Mouse (Mus musculus) heart, embryonic 14.5 days (tissue): ENCODE measurements at regions not wholly inside any gene's neighbourhood (a gene's known extent, or its start where the extent isn't known, plus 50 kb on each side); places are given as distances from the start of the nearest gene placed in this dataset.

Experiments
- ATAC-seq: fragments of 200-750 bp; cut with Nextera tagmentation; 2 replicates; pipeline ENCODE4 v1.8.0; 2017; ENCODE audit warnings: low read depth, moderate TSS enrichment; ENCODE audit not compliant: insufficient number of reproducible peaks, insufficient read depth, low FRiP score
- H3K27ac ChIP-seq, 2 experiments: fragments of 200-500 bp in 1 of 2; fragments of 300-500 bp in 1 of 2; sonication (generic) in 1 of 2; replicated peaks in 1 of 2; 2 replicates each; pipeline ENCODE4 v1.5.1; 2012 to 2014; ENCODE audit warnings: low read depth in 2 of 2, low read length in 2 of 2, control low read depth in 1 of 2, mild to moderate bottlenecking in 1 of 2, mixed read lengths in 1 of 2; ENCODE audit not compliant: control insufficient read depth in 1 of 2, insufficient read depth in 1 of 2
- H3K27me3 ChIP-seq: fragments of 300-500 bp; sonication (generic); 2 replicates; pipeline ENCODE4 v1.6.1; 2014; ENCODE audit warnings: mild to moderate bottlenecking, low read length, control low read depth; ENCODE audit not compliant: control insufficient read depth, insufficient read depth
- H3K36me3 ChIP-seq: fragments of 300-500 bp; sonication (generic); 2 replicates; pipeline ENCODE4 v1.6.1; 2014; ENCODE audit warnings: mild to moderate bottlenecking, control low read depth, low read length, mixed read lengths; ENCODE audit not compliant: control insufficient read depth, insufficient read depth
- H3K4me1 ChIP-seq, 2 experiments: fragments of 200-500 bp in 1 of 2; fragments of 300-500 bp in 1 of 2; sonication (generic) in 1 of 2; 2 replicates each; pipeline ENCODE4 v1.6.1; 2012 to 2014; ENCODE audit warnings: low read length in 2 of 2, control low read depth in 1 of 2, mixed read lengths in 1 of 2; ENCODE audit not compliant: control insufficient read depth in 2 of 2, insufficient read depth in 2 of 2
- H3K4me2 ChIP-seq: fragments of 300-500 bp; sonication (generic); 2 replicates; pipeline ENCODE4 v1.6.1; 2014; ENCODE audit warnings: mild to moderate bottlenecking, low read length
- H3K4me3 ChIP-seq, 2 experiments: fragments of 200-500 bp in 1 of 2; fragments of 300-500 bp in 1 of 2; sonication (generic) in 1 of 2; 2 replicates each; pipeline ENCODE4 v1.5.1; 2012 to 2014; ENCODE audit warnings: low read length in 2 of 2, mild to moderate bottlenecking in 2 of 2, control low read depth in 1 of 2, low read depth in 1 of 2, moderate library complexity in 1 of 2; ENCODE audit not compliant: control insufficient read depth in 1 of 2, insufficient read depth in 1 of 2
- H3K9ac ChIP-seq: fragments of 300-500 bp; sonication (generic); 2 replicates; pipeline ENCODE4 v1.6.1; 2014; ENCODE audit warnings: mild to moderate bottlenecking, low read length
- H3K9me3 ChIP-seq: fragments of 300-500 bp; sonication (generic); 2 replicates; pipeline ENCODE4 v1.6.1; 2016; ENCODE audit warnings: low read length, control low read depth; ENCODE audit not compliant: control insufficient read depth
- WGBS: fragments of 180-500 bp; shearing (Covaris S2); extraction: QIAGEN DNeasy Blood & Tissue Kit; methylation state at CpG from one replicate; pipeline ENCODE4 v1.1.7; 2014; 5-methylcytosine and 5-hydroxymethylcytosine counted together

GRCm38 (mm10) chr1:136717830-136718517, 93.3 kb downstream of the Zfp281 start:
- Histone ChIP-seq H3K4me1 (peaks cover 0 to 3% of the 10 kb centered on the region in 2 experiments; a peak in 2 of 4 replicates), H3K4me2 (no peak overlapping the region), H3K9ac (no peak overlapping the region), H3K27me3 (no peaks in the 10 kb centered on the region), H3K36me3 (no peaks in the 10 kb centered on the region), H3K4me3 (no peak overlapping the region), H3K9me3 (no peaks in the 10 kb centered on the region), H3K27ac (no peak overlapping the region)
- ATAC-seq, result no peak
- 59% methylated on average over 15 of the region's 15 CpGs for WGBS

GRCm38 (mm10) chr1:136723839-136724443, 99.2 kb downstream of the Zfp281 start:
- H3K9ac ChIP-seq, result no peak overlapping the region
- H3K4me2 ChIP-seq, result no peak overlapping the region
- H3K4me3 ChIP-seq, result no peak overlapping the region
- no peaks in the 10 kb centered on the region for H3K27me3 ChIP-seq
- H3K4me1 ChIP-seq, result peaks cover 0 to 3% of the 10 kb centered on the region in 2 experiments; a peak in 2 of 4 replicates
- H3K9me3 ChIP-seq, result no peaks in the 10 kb centered on the region
- no peak for ATAC-seq
- no peak overlapping the region for H3K27ac ChIP-seq
- 91% methylated on average over 13 of the region's 13 CpGs for WGBS
- H3K36me3 ChIP-seq, result no peaks in the 10 kb centered on the region

GRCm38 (mm10) chr1:136725242-136725641, 100.5 kb downstream of the Zfp281 start:
- WGBS, result 32% methylated on average over 4 of the region's 4 CpGs
- H3K9me3 ChIP-seq, result no peaks in the 10 kb centered on the region
- H3K4me2 ChIP-seq, result no peak overlapping the region
- H3K27ac ChIP-seq, result no peak overlapping the region
- H3K27me3 ChIP-seq, result no peaks in the 10 kb centered on the region
- no peak for ATAC-seq
- H3K4me1 ChIP-seq, result no peaks in the 10 kb centered on the region
- H3K36me3 ChIP-seq, result no peaks in the 10 kb centered on the region
- no peak overlapping the region for H3K9ac ChIP-seq
- H3K4me3 ChIP-seq, result no peak overlapping the region

GRCm38 (mm10) chr1:136726145-136726935, 101.6 kb downstream of the Zfp281 start:
- no peak for ATAC-seq
- 71% methylated on average over 11 of the region's 11 CpGs for WGBS

GRCm38 (mm10) chr1:136727868-136728631, 103.3 kb downstream of the Zfp281 start:
- no peak for ATAC-seq
- no peaks in the 10 kb centered on the region for H3K36me3 ChIP-seq
- no peaks in the 10 kb centered on the region; a peak in 1 of 4 replicates for H3K4me1 ChIP-seq
- no peak overlapping the region for H3K4me2 ChIP-seq
- no peaks in the 10 kb centered on the region for H3K9me3 ChIP-seq
- H3K27ac ChIP-seq, result no peak overlapping the region
- no peak overlapping the region for H3K9ac ChIP-seq
- 69% methylated on average over 7 of the region's 7 CpGs for WGBS
- H3K4me3 ChIP-seq, result no peak overlapping the region
- no peaks in the 10 kb centered on the region for H3K27me3 ChIP-seq

More at GRCm38 (mm10) chr1:136726145-136726935, 101.6 kb downstream of the Zfp281 start:
- H3K4me2 ChIP-seq, result no peak overlapping the region
- no peaks in the 10 kb centered on the region for H3K9me3 ChIP-seq
- no peak overlapping the region for H3K9ac ChIP-seq
- no peaks in the 10 kb centered on the region for H3K27me3 ChIP-seq
- H3K36me3 ChIP-seq, result no peaks in the 10 kb centered on the region
- no peak overlapping the region for H3K27ac ChIP-seq
- H3K4me1 ChIP-seq, result no peaks in the 10 kb centered on the region; a peak in 1 of 4 replicates
- no peak overlapping the region for H3K4me3 ChIP-seq

GRCm38 (mm10) chr1:136728632-136728944, 103.9 kb downstream of the Zfp281 start:
- ATAC-seq, result no peak
- no peak overlapping the region for H3K27ac ChIP-seq
- no peak overlapping the region for H3K4me3 ChIP-seq
- H3K4me1 ChIP-seq, result no peaks in the 10 kb centered on the region; a peak in 1 of 4 replicates
- no peak overlapping the region for H3K4me2 ChIP-seq
- no peaks in the 10 kb centered on the region for H3K27me3 ChIP-seq
- no peak overlapping the region for H3K9ac ChIP-seq
- no peaks in the 10 kb centered on the region for H3K36me3 ChIP-seq
- no peaks in the 10 kb centered on the region for H3K9me3 ChIP-seq
- 89% methylated on average over 4 of the region's 4 CpGs for WGBS

GRCm38 (mm10) chr1:136730638-136731037, 105.9 kb downstream of the Zfp281 start:
- ATAC-seq, result no peak
- no peaks in the 10 kb centered on the region for H3K9me3 ChIP-seq
- H3K4me1 ChIP-seq, result no peaks in the 10 kb centered on the region; a peak in 1 of 4 replicates
- no peak overlapping the region for H3K27ac ChIP-seq
- no peak overlapping the region for H3K4me2 ChIP-seq
- H3K9ac ChIP-seq, result no peak overlapping the region
- no peaks in the 10 kb centered on the region for H3K27me3 ChIP-seq
- 26% methylated on average over 11 of the region's 11 CpGs for WGBS
- no peaks in the 10 kb centered on the region for H3K36me3 ChIP-seq
- no peak overlapping the region for H3K4me3 ChIP-seq
